Mouse (Mus musculus): Measurements from ENCODE around the gene Cd164l2. TPM values are rescaled to one million over a fixed set of nuclear protein-coding genes. Genes with fewer than 3 reads are reported as not detected.
A peak's percentile ranks its signal among the peaks of the same experiment; 100 is the strongest.

The Cd164l2 gene
- total RNA-seq, 2 experiments from 2014 or later: 0.26 TPM; not detected in 1

- Histone ChIP-seq H3K27ac (no peak overlapping the region), H3K4me3 (no peak overlapping the region)
- DNase-seq: no peak
- intact Hi-C loops (cut with DNase I): no loop called here
- no peak for TF ChIP-seq CTCF (IDR thresholded peaks at IDR 0.05)
Measured at GRCm38 (mm10) chr4:133210788-133211390, 1.0 kb upstream of the Cd164l2 start.

GRCm38 (mm10) chr4:133212562-133213267, 784 bp downstream of the Cd164l2 start:
- peak; percentile 90 for DNase-seq
- H3K4me3 ChIP-seq: peak overlapping the region; percentile 89
- peak; percentile 54 for TF ChIP-seq CTCF (IDR thresholded peaks at IDR 0.05)
- peak overlapping the region; percentile 10; the same call in 1 of the 2 replicates for H3K27ac ChIP-seq
- intact Hi-C loops (cut with DNase I): loop anchor here (2.0 kb wide), 1 partner anchor 202 kb away; the partner anchor contains the start of gene Ahdc1

GRCm38 (mm10) chr4:133213268-133213590, 1.3 kb downstream of the Cd164l2 start:
- no peak for DNase-seq
- intact Hi-C loops (cut with DNase I): loop anchor here (2.0 kb wide), 1 partner anchor 202 kb away; the partner anchor contains the start of gene Ahdc1
- no peak overlapping the region; the same call in 1 of the 2 replicates for H3K4me3 ChIP-seq
- no peak for TF ChIP-seq CTCF (IDR thresholded peaks at IDR 0.05)
- no peak overlapping the region for H3K27ac ChIP-seq

- intact Hi-C loops (cut with DNase I): loop anchor here (2.0 kb wide), 1 partner anchor 203 kb away; the partner anchor contains the start of gene Ahdc1
- TF ChIP-seq CTCF (IDR thresholded peaks at IDR 0.05): no peak
- no peak for DNase-seq
- Histone ChIP-seq H3K27ac (no peak overlapping the region), H3K4me3 (no peak overlapping the region)
Measured at GRCm38 (mm10) chr4:133213661-133214060, 1.7 kb downstream of the Cd164l2 start.

GRCm38 (mm10) chr4:133217641-133218040, 5.7 kb downstream of the Cd164l2 start:
- intact Hi-C loops (cut with DNase I): loop anchor here (2.0 kb wide), 1 partner anchor 79 kb away; no protein-coding TSS in a partner anchor
- peak; percentile 96; the same call in 1 of the 2 replicates for TF ChIP-seq CTCF (IDR thresholded peaks at IDR 0.05)
- peak; percentile 70 for DNase-seq
- H3K27ac ChIP-seq: no peak overlapping the region
- H3K4me3 ChIP-seq: no peak overlapping the region

- Histone ChIP-seq H3K4me3 (no peak overlapping the region), H3K27ac (no peak overlapping the region)
- TF ChIP-seq CTCF (IDR thresholded peaks at IDR 0.05): no peak
- intact Hi-C loops (cut with DNase I): no loop called here
- no peak for DNase-seq
Measured at GRCm38 (mm10) chr4:133218745-133219144, 6.8 kb downstream of the Cd164l2 start.

- intact Hi-C loops (cut with DNase I): no loop called here
- no peak for DNase-seq
- Histone ChIP-seq H3K27ac (no peak overlapping the region), H3K4me3 (peak overlapping the region; percentile 49)
- TF ChIP-seq CTCF (IDR thresholded peaks at IDR 0.05): no peak
Measured at GRCm38 (mm10) chr4:133220656-133221055, 8.7 kb downstream of the Cd164l2 start.

- intact Hi-C loops (cut with DNase I): no loop called here
- DNase-seq: no peak
- TF ChIP-seq CTCF (IDR thresholded peaks at IDR 0.05): no peak
- Histone ChIP-seq H3K27ac (no peak overlapping the region), H3K4me3 (no peak overlapping the region)
Measured at GRCm38 (mm10) chr4:133221701-133222100, 9.8 kb downstream of the Cd164l2 start.

- Histone ChIP-seq H3K4me3 (no peak overlapping the region), H3K27ac (no peak overlapping the region)
- DNase-seq: no peak
- intact Hi-C loops (cut with DNase I): no loop called here
- no peak for TF ChIP-seq CTCF (IDR thresholded peaks at IDR 0.05)
Measured at GRCm38 (mm10) chr4:133223875-133224274, 11.9 kb downstream of the Cd164l2 start.

- TF ChIP-seq CTCF (IDR thresholded peaks at IDR 0.05): no peak
- Histone ChIP-seq H3K27ac (peak overlapping the region; percentile 59), H3K4me3 (no peak overlapping the region)
- DNase-seq: peak; percentile 70
- intact Hi-C loops (cut with DNase I): no loop called here
Measured at GRCm38 (mm10) chr4:133226073-133226472, 14.1 kb downstream of the Cd164l2 start.

GRCm38 (mm10) chr4:133227636-133228035, 15.7 kb downstream of the Cd164l2 start:
- intact Hi-C loops (cut with DNase I): no loop called here
- Histone ChIP-seq H3K4me3 (no peak overlapping the region), H3K27ac (peak overlapping the region; percentile 24; the same call in 1 of the 2 replicates)
- DNase-seq: no peak
- no peak for TF ChIP-seq CTCF (IDR thresholded peaks at IDR 0.05)

GRCm38 (mm10) chr4:133229582-133229981, 17.7 kb downstream of the Cd164l2 start:
- no peak for DNase-seq
- TF ChIP-seq CTCF (IDR thresholded peaks at IDR 0.05): no peak
- intact Hi-C loops (cut with DNase I): no loop called here
- Histone ChIP-seq H3K4me3 (no peak overlapping the region), H3K27ac (no peak overlapping the region)

- no peak overlapping the region for H3K27ac ChIP-seq
- intact Hi-C loops (cut with DNase I): loop anchor here (5.0 kb wide), 1 partner anchor 64 kb away; no protein-coding TSS in a partner anchor
- DNase-seq: peak; percentile 61
- no peak overlapping the region for H3K4me3 ChIP-seq
- TF ChIP-seq CTCF (IDR thresholded peaks at IDR 0.05): peak; percentile 84
Measured at GRCm38 (mm10) chr4:133233285-133233976, 21.5 kb downstream of the Cd164l2 start.
